Mouse (Mus musculus) megakaryocyte progenitor cell, adult 5-6 weeks (primary cell): ENCODE measurements around the gene Cyp2g1. TPM values are rescaled to one million over a fixed set of nuclear protein-coding genes. Genes with fewer than 3 reads are reported as not detected.

Experiments
- total RNA-seq, 2 experiments: library from RNA; stranded (forward) in 1 of 2; stranded (reverse) in 1 of 2; fragments of 157-497, 149-512 nt in 1 of 2; fragments of 200-1000 nt in 1 of 2; gene quantifications; 2 replicates each; pipeline versions ENCODE4 v1.2.3 to v1.2.4; 2015 to 2017

Gene Cyp2g1
- total RNA-seq, 2 experiments from 2014 or later = not detected

Other genes with a start within 250 kb of the Cyp2g1 start
- gene Vmn1r185, start 190.4 kb upstream of the Cyp2g1 start, total RNA-seq (2015) = not detected in 2 replicates
- gene Vmn1r185, start 190.4 kb upstream of the Cyp2g1 start, total RNA-seq (2017) = not detected in 2 replicates
- gene Cyp2b23, start 122.5 kb upstream of the Cyp2g1 start, total RNA-seq (2015) = not detected in 2 replicates
- gene Cyp2b23, start 122.5 kb upstream of the Cyp2g1 start, total RNA-seq (2017) = not detected in 2 replicates
- gene Cyp2b19, start 51.8 kb upstream of the Cyp2g1 start, total RNA-seq (2015) = not detected in 2 replicates
- not detected in 2 replicates for gene Cyp2b19, start 51.8 kb upstream of the Cyp2g1 start, total RNA-seq (2017)
- not detected in 2 replicates for gene Cyp2a5, start 26.4 kb downstream of the Cyp2g1 start, total RNA-seq (2015)
- gene Cyp2a5, start 26.4 kb downstream of the Cyp2g1 start, total RNA-seq (2017) = not detected in 2 replicates
- gene Cyp2a22, start 130.5 kb downstream of the Cyp2g1 start, total RNA-seq (2015) = not detected in 2 replicates
- gene Cyp2a22, start 130.5 kb downstream of the Cyp2g1 start, total RNA-seq (2017) = not detected in 2 replicates
- gene Cyp2a12, start 220.2 kb downstream of the Cyp2g1 start, total RNA-seq (2015) = not detected in 2 replicates
- not detected in 2 replicates for gene Cyp2a12, start 220.2 kb downstream of the Cyp2g1 start, total RNA-seq (2017)